Mouse (Mus musculus): ENCODE data around the gene Rap1b. TPM values are rescaled to one million over a fixed set of nuclear protein-coding genes. Genes with fewer than 3 reads are reported as not detected.

The Rap1b gene
- polyA plus RNA-seq (2015; fragmentation: Illumina TruSeq; extraction: RNeasy Lipid Tissue Mini Kit (QIAGEN cat#74804); ENCODE audit: insufficient read depth, low read depth, low replicate concordance): 27.4 TPM

DNA sequence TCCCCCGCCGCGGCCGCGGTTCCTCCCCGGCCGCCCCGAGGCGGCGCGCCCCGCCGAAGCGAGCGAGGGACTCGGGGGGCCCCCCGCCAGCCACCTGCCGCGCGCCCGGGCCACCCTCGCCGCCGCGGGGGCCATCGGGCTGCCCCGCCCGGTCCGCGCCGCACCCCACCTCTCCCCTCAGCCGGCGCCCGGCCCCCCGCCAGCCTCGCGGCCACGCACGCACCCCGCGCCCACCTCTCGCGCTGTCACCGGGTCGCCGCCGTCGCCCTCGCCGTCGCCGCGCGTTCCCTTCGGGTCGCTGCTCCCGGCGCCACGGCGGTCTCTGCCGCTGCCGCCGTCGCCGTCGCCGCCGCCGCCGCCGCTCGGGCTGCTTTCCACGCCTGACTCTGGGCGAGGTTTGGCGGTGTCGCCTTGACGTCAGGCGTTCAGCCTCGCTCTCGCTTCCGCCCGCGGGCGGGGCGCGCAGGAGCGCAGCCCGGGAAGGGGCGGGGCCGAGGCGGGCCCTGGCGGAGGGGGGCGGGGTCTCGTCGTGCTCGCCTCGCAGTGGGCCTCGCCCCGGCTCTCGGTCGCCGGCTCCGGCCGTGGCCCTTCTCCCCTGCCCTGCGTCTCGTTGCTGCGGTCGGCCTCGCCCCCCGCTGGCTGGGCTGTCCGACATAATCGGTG is at the start of gene Rap1b:
Rap1b (minus strand) TSS at position 439 of the 663 bp plus-strand sequence.

DNA sequence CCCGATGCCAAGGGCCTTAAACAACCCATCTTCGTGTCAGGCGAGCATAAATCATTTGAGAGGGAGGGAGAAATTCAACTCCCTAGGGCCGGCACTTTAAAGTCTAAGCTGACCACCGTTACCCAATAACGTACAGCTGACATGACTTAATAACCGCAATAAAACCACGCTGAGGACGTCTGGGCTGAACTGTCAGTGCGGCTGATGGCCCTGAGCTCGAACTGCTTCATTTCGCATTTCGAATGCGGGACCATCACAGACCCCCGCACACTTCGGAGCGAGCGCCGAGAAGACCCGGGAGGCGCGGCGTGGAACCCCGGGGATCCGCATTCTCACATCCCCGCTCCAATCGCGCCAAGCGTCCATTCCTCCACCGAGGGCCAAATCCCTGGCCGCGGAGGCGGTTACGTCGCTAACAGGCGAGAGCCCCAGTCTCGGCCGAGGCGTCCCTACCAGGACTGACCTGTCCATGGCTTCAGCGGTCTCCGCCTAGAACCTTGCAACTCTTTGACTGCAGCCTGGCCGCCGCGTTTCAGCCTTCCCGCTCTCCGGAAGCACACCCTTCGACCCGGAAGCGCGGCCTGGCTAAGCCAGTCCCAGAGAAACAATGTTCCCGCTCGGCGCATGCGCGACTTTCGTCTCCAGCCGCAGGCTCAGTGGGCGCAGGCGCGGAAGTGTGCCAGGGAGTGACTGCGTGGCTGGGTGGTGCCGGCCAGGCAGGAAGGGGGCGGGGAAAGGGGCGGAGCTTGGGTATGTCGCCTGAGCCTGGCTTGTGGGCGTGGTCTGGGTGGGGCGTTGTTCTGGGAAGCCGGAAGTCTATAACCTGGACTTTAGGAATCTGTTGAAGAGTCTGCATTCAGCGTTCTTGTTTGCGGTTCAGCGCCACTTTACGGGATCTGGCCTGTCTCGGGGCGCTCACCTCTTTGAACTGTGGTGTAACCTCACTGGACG is 53.4 kb downstream of the Rap1b start, which contains the start of gene Nup107:
Nup107 (minus strand) TSS at position 565 of the 951 bp plus-strand sequence.

Other genes with a start within 250 kb of the Rap1b start
- 1.6 TPM for gene Cpm, start 216.5 kb downstream of the Rap1b start, polyA plus RNA-seq (2015; fragmentation: Illumina TruSeq; extraction: RNeasy Lipid Tissue Mini Kit (QIAGEN cat#74804); ENCODE audit: insufficient read depth, low read depth, low replicate concordance)
- 12.9 TPM for gene Mdm2, start 135.3 kb downstream of the Rap1b start, polyA plus RNA-seq (2015; fragmentation: Illumina TruSeq; extraction: RNeasy Lipid Tissue Mini Kit (QIAGEN cat#74804); ENCODE audit: insufficient read depth, low read depth, low replicate concordance)
- gene Slc35e3, start 99.7 kb downstream of the Rap1b start, polyA plus RNA-seq (2015; fragmentation: Illumina TruSeq; extraction: RNeasy Lipid Tissue Mini Kit (QIAGEN cat#74804); ENCODE audit: insufficient read depth, low read depth, low replicate concordance): 2.7 TPM
- 2.7 TPM for gene Nup107, start 53.3 kb downstream of the Rap1b start, polyA plus RNA-seq (2015; fragmentation: Illumina TruSeq; extraction: RNeasy Lipid Tissue Mini Kit (QIAGEN cat#74804); ENCODE audit: insufficient read depth, low read depth, low replicate concordance)

Measured in pancreas, adult 10 weeks (tissue).